Mouse (Mus musculus) heart, postnatal 25 days (tissue): ENCODE data around the gene Olfr94. TPM values are rescaled to one million over a fixed set of nuclear protein-coding genes. Genes with fewer than 3 reads are reported as not detected.
"Not testable (repeated sequence)": the region's sequence is repeated elsewhere in the genome, so short reads cannot be mapped to it uniquely, and the experiment has no call there.

Experiments
- DNase-seq: peaks from one replicate; pipeline ENCODE4 v3.0.0; 2022; ENCODE audit warnings: low spot score
- intact Hi-C: fragments of 180-260 bp; cut with DNase I; formaldehyde crosslinking; loops from one replicate; pipeline ENCODE4 v1.15.1; 2025
- total RNA-seq, 2 experiments: library from RNA; stranded (reverse); gene quantifications; 2 replicates each; pipeline ENCODE4 v1.2.3; 2021

The Olfr94 gene
- not detected for total RNA-seq

DNA sequence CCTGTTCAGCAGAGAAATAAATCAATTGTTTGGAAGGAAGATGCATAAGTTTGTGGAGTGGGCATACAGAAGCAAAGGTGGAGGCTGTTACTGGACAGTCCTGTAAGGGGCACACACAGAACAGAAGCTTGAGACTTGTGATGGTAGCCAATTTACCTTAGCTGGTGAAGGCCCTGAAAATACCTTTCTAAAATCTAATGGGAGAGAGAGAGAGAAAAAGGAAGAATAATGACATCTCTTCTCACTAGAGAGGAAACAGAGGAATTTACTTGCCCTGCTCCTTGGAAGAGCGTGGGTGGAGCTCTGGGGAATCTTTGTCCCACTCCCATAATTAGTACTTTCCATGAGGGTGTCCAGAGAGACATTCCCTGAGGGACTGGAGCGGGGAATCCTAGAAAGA, at the start of gene Olfr94:
Gene Olfr94, minus strand, starts transcription at position 101 of the 400 bp plus-strand sequence.
- intact Hi-C loops, result loop anchor here (5.0 kb wide), 1 partner anchor 309 kb away; the partner anchor contains the start of gene Trim40
- no peak for DNase-seq

DNA sequence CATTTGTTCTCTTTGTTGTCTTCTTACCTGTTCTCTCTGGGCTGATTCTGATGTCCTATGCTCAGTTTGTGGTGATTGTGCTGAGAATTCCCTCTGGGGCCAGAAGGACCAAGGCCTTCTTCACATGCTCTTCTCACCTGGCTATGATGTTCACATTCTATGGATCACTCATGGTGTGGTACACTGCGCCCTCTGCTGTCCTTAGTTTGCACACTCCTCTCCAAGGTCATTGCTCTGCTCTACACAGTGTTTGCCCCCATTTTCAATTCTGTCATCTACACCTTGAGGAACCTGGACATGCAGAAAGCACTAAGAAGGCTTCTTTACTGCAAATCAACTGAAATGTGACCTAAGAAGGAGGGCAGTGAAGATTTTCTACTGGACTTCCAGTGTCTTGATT, 49.8 kb upstream of the Olfr94 start:
- no peak for DNase-seq
- intact Hi-C loops, result no loop called here

DNA sequence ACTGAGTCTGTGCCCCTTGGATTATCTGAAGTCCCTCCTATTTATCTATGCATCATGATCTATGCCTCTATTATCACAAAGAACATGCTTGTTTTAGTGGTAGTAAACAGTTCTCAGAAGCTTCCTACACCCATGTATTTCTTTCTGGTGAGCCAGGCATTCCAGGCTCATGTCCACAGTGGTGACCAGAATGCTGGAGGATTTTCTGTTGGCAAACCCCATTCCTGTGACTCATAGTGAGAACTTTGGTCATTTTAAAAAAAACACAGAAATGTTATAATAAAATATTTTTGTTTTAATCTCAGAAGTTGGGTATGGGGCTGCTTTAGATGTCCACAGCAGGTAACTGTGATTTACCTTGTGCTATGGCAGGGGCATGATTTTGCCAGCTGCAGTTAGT, 48.7 kb upstream of the Olfr94 start:
- intact Hi-C loops, result no loop called here
- no peak for DNase-seq

DNA sequence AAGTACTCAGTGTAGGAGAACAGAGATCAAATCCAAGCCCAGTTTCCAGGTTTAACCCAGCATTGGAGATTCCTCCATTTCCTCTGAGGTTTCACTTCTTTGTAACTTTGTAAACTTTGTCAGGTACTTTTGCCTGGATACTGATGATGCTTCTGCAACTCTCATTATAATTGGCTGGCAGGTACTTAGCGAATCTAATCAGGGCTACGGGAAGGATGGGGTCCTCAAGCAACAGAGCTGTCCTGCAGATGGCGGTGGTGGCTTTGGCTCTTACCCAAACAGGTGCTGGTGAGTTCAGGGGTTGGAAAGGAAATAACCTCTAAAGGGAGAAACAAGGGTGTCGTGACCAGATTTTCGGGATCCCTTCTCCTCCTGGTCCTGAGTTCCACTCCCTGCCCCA, 45.9 kb upstream of the Olfr94 start:
- intact Hi-C loops, result no loop called here
- no peak for DNase-seq

DNA sequence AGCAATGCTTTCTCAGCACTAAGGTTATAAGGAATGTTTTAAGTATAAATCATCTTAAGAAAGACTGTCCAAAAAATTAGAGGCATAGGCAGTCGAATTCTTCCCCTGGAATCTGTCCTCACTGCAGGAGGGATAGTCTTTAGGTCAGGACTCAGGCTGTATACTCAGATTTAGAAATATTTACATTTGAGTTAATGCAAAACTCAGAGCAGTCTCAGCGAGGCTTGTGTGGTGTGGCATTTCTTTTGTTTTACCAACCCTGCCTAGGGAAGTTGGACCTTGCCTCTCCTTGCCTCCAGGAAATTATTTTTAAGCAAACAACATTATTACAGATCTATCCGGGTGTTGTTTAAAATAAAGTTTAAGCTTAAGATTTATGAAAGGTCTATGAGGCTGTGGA, 41.4 kb upstream of the Olfr94 start:
- no peak for DNase-seq
- intact Hi-C loops, result no loop called here

DNA sequence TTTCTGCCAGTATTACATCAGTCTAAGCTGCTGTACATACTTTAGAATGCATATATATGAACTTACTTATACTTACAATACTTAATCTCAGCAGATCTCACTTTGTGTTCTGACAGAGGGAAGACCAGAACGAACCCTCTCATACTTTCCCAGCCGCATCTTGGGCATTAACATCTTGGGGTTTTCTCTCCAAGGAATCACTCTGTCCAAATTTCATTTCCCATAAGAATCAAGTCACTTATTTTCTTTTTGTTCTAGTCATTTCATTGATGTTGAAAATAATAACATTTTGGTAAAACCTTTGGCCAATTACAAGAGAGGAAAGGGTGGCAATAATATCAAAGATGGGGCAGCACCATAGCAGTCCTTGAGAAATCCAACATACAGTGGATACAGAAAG, 36.4 kb upstream of the Olfr94 start, which contains the start of gene Olfr97:
Gene Olfr97, minus strand, starts transcription at position 101 of the 400 bp plus-strand sequence.
- intact Hi-C loops, DNase-seq: not testable (repeated sequence)

DNA sequence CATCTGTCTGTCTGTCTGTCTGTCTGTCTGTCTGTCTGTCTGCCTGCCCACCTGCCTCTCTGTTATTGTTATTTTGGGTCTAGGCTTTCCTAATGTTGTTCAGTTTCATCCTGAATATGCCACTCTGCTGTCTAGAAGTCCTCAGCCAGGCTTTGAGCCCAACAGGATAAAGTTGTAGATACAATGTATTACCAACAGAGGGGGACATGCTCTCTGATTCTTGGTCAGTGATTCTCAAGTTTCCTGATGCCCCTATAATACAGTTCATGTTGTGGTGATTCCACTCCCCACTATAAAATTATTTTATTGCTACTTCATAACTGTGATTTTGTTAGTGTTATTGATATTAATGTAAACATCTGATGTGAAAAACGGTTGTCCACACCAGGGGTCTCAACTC, 21.1 kb upstream of the Olfr94 start:
- intact Hi-C loops, result no loop called here
- no peak for DNase-seq

DNA sequence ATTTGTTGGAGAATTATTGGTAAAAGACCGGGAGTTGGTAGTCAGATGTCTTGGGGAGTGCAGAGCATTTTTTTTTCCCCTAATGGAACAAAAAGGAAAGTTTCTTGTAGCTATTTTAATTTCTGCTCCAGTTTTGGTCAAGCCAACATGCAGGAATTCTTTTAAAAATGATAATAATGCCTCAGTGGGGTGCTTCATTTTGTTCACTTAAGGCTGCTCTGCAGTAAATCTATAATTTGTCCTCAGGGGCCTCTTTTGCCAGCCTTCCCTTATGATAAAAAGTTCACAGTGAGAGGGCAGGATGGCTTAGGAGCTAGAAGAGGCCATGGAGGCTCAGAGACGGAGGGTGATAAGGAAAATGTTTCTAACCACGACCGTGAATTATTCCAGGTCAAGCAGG, 19.1 kb upstream of the Olfr94 start, which contains the start of gene Olfr96:
Gene Olfr96, plus strand, starts transcription at position 301 of the 400 bp plus-strand sequence.
- no peak for DNase-seq
- intact Hi-C loops, result no loop called here

DNA sequence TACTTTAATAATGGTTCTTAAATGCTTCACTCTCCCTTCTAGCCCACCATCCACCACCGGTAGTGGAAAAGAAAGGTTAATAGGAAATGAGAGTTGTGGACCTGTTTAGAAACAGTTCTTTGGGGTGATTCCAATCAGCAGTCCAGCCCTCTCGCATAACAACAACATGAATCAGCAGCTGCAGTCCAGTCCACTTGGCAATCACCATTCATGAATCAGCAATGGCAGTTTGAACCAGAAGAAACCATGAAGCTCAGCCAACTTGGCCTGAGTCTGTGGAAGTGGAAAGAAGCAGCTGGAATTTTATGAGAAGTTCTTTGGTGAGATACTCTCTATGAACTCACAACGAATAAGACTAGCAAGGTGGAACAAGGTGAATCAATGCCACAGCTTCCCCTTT, 17.7 kb upstream of the Olfr94 start:
- intact Hi-C loops, result no loop called here
- no peak for DNase-seq

DNA sequence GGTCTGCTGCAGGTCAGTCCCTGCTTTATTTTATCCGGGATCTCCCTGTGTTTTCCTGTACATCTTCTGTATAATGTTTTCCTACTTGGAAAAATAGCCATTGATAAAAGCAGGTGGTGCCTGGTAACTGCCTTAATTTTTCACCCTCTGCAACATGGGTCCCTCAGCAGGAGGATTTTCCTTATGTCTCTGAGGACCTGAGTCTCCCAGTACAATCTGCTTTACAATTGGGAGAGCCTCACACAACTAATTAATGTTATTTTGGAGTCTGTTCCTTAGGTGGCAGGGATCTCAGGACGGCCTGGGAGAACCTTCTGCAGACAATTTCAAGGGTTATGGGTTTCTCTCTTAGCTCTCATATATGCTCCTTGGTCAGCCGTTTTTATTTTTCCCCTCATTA, 12.2 kb upstream of the Olfr94 start, which contains the start of gene Olfr95:
Gene Olfr95, minus strand, starts transcription at position 101 of the 400 bp plus-strand sequence.
- DNase-seq, result no peak
- intact Hi-C loops, result no loop called here

DNA sequence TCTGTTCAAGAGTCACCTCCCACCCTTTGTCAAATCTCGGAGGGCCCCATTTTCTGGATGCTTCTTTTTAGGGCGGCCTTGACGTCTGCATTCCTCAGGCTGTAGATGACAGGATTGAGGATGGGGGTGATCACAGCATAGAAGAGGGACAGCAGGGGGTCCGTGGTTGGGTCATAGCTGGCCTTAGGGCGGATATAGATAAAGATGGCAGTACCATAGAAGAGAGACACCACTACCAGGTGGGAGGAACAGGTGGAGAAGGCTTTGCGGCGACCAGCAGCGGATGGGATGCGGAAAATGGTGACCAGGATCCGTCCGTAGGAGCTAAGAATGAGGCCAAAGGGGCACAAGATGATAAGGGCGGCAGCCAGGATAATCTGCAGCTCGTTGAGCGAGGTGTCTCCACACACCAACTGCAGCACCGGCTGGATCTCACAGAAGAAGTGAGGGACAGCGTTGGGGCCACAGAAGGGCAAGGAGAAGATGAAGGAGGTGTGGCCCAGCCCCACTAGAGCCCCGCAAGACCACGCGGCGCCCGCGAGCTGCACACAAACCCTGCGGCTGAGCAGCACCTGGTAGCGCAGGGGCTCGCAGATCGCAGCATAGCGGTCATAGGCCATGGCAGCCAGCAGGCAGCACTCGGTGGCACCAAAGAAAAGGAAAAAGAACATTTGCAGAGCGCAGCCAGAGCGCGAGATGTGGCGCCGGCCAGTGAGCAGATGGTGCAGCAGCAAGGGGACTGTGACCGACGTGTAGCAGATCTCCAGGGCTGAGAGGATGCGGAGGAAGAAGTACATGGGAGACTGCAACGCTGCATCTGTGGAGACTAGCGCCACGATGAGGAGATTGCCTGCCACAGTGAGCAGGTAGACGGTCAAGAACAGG, 10.3 kb upstream of the Olfr94 start:
- no peak for DNase-seq
- intact Hi-C loops, result no loop called here

DNA sequence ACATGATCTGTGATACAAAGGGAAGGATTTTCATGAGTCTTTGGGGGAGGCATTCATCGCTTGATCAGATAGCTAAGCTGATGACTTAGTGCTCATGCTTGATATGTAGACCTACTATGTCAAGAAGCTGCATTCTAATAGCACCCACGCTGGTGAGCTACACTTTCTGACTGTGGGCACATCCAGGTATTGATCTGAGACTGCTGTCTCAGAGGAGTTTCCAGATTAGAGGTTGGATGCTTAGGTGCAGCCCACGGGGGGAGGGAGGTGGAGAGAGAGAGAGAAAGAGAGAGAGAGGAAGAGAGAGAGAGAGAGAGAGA, 3.1 kb upstream of the Olfr94 start:
- intact Hi-C loops, result loop anchor here (1.0 to 5.0 kb wide), 2 partner anchors 121 to 312 kb away; partner anchors contain the start of gene Trim40
- no peak for DNase-seq

DNA sequence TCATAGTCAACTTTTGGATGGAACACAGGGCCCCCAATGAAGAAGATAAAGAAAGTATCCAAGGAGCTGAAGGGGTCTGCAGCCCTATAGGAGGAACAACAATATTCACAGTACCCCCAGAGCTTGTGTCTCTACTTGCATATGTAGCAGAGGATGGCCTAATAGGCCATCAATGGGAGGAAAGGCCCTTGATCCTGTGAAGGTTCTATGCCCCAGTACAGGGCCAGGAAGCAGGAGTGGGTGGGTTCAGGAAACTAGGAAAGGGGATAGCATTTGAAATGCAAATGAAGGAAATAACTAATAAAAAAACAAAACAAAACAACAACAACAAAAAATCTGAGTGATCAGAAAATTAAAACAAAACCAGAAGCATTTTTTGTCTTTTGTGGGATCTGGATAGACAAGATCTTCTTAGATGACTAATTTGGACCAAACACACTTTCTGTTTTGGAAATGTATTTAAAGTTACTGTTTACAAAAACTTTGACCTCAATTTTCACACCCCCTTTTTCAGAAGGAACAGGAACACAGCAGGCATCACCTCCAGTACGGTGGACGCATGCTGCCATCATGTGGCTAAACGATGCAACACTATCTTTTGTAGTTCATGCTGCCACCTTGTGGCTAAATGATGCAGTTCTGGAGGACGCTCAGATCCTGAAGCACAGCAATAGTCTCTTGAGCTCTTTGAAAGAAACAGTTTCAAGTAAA, 2.6 kb upstream of the Olfr94 start:
- no peak for DNase-seq
- intact Hi-C loops, result loop anchor here (1.0 to 5.0 kb wide), 2 partner anchors 120 to 311 kb away; partner anchors contain the start of gene Trim40

DNA sequence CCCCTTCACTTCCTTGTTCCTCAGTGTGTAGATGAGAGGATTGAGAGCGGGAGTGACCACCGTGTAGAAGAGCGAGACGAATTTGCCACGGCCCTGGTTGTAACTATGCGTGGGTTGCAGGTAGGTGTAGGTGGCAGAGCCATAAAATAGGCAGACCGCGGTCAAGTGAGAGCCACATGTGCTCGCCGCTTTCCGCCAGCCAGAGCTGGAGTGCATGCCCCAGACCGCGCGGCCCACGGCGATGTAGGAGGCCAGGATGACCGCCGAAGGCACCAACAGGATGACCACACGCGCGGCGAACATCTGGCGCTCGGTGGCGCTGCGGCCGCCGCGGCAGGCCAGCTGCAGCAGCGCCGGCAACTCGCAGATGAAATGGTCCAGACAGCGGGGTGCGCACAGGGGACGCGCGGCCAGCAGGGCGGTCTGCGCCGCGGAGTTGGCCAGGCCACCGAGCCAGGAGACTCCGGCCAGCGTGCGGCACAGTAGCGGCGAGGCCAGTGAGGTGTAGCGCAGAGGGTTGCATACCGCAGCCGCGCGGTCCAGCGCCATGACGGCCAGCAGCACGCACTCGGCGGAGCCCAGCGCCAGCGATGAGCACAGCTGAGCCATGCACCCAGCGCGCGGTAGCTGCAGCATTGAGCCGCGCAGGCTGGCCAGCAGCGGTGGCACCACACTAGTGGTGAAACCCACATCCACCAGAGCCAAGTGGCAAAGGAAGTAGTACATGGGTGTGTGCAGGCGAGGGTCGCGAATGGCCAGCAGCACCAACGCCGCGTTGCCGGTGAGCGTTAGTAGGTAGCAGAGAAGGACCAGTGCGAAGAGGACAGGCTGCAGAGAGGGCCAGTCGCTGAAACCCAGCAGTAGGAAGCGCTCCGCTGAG, 3.7 kb downstream of the Olfr94 start:
- no peak for DNase-seq
- intact Hi-C loops, result no loop called here

DNA sequence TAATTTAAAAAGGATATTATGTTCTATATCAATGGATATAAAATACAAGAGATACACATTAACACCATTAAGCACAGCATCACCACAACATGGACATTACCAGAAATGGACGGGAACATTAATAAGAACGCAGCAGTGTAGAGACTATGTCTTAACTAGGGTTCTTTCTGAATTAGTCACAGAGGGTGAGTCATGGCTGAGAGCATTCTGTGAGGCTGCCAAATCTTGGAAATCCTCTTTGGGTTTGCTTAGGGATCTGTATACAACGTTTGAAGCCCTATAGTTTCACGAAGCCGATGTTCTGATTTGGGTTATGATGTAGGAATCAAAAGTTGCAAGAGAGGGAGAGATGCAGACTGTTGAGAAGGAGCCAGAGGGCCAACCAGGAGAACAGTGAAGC, 6.0 kb downstream of the Olfr94 start:
- intact Hi-C loops, result no loop called here
- DNase-seq, result no peak

DNA sequence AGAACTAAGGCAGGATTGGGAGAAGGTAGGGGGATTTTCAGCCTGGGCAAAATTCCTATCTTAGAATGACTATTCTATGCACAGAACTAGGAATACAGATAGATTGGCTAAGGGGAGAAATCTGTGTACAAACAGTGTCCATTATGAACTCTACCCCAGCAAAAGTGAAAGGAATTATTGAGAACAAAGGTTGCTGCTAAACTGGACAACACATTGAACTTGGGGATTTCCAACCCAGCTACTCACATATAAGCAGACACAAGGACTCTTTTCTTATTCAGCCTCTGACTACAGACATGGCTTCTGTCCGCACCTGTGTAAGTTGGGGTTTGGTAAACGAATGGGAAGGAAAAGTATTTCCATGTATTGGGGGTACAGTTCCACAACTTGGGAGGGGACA, 7.1 kb downstream of the Olfr94 start, which contains the start of gene Ubd:
Gene Ubd, plus strand, starts transcription at position 237 of the 400 bp plus-strand sequence.
- intact Hi-C loops, result no loop called here
- DNase-seq, result no peak

DNA sequence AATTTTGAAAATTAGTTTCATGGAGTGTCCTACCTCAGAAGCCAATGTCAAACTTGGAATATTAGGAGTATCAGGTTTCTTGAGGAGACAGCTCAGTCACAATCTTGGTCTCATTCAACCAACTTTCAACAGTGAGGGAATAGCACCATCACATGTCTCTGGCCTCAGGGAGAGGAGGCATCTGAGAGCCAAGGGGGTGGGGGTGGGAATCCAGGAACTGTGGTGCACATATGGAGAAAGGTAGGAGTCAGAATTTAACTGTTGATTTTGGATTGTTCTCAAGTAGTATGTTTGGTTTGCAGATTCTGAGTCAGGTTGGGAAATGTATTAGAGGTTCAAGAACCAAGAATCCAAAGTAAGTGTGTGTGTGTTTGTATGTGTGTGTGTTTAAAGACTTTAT, 7.8 kb downstream of the Olfr94 start:
- no peak for DNase-seq
- intact Hi-C loops, result no loop called here

DNA sequence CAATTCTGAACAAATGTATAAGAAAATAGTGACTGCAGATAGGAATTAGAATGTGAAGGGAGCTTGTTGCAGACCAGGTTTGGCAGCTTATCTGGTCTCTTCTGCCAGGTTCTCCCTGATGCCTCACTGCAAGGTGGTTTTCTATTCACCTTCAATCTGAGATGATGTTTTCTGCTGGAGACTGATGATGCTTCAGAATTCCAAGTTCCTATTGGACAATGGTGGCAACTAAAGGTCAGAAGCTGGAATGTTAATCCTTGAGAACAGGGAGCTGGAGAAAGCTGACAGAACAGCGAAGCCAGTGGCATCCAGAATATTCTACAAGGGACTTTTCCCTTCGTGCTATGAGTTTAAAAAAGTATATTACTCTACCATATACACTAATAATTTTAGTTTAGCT, 10.1 kb downstream of the Olfr94 start:
- no peak for DNase-seq
- intact Hi-C loops, result no loop called here

DNA sequence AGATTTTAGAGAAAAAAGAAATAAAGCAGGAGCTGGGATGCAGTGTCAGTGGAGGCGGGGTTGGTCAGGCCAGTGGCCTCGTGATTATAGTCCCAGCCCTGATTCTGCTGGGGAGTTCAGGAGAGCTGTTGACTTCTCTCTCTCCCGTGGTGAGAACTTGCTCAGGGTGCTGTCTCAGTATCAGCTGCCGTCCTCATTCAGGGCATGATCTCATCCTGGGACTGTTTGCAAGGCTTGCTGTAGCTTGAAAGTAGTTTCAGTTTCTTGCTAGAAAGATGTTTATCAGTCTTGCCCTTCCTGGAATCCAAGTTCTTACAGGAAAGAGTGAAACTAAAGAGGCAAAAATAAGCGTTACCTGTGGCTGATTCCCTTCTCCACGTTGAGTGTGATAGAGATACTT, 15.3 kb downstream of the Olfr94 start:
- no peak for DNase-seq
- intact Hi-C loops, result no loop called here

DNA sequence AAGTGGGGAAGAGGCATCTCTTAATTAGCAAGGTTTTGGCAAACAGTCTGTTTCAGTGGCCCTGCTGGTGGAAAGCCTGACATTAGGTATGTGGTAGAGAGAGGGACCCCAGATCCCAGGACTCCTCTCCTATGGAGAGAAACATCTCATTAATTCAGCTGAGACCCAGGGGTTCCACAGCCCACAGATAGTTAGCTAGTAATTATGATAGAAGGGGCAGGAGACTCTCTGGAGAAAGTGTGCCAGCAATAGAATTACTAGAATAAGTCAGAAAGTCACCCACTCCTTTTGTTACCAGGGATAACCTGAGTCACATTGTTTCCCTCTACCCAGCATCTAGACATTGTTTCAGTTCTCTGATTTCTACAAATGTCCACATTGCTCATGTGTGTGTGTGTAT, 39.4 kb downstream of the Olfr94 start, which contains the start of gene Olfr93:
Gene Olfr93, minus strand, starts transcription at position 101 of the 400 bp plus-strand sequence.
- intact Hi-C loops, result no loop called here
- no peak for DNase-seq
